Mouse (Mus musculus) layer of hippocampus, adult 8-10 months (tissue): ENCODE measurements around the gene Mrpl20. TPM values are rescaled to one million over a fixed set of nuclear protein-coding genes. Genes with fewer than 3 reads are reported as not detected.
A peak's percentile ranks its signal among the peaks of the same experiment; 100 is the strongest.

Experiments
- DNase-seq, 2 experiments: peaks; one replicate each; pipeline ENCODE4 v3.0.0; 2022; ENCODE audit warnings: low spot score in 2 of 2
- total RNA-seq, 4 experiments: library from RNA; stranded (reverse); gene quantifications; 2 replicates each; pipeline ENCODE4 v1.2.4; 2022

Gene Mrpl20
- total RNA-seq, 4 experiments from 2014 or later: 74.2 to 85.2 (median 78.2) TPM

DNA sequence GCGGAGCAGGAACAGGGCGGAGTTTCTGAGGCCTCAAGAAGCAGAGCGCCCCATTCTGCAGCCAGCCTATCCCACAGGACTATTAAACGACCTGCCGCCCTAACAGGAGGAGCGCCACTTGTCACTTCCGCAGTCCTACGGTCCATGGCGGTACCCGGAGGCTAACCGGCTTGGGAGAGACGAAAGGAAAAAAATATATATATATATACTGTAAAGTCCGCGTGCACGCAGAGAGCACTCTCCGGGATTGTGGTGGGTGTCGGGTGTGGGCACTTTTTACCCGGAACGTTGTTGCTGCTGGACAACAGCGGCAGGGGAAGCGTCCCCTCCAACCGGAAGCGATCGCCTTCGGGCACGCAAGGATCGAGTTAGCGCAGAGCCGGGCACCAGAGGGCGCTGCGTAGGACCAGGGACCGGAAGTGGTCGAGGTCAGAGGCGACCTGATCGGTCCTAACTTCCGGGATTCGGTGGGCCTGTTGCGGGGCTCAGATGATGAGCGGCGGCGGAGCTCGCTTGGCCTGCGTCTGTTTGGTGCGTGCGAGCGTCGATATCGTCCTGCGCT is 28.6 kb downstream of the Mrpl20 start, which contains the start of gene Aurkaip1:
Gene Aurkaip1, plus strand, starts transcription at position 68 of the 562 bp plus-strand sequence.
- DNase-seq: peak; percentile 91 to 95

- DNase-seq: peak in 1 of 2 experiments; percentile 26
These were observed 29.2 kb downstream of the Mrpl20 start for GRCm38 (mm10) chr4:155831831-155832230.

DNA sequence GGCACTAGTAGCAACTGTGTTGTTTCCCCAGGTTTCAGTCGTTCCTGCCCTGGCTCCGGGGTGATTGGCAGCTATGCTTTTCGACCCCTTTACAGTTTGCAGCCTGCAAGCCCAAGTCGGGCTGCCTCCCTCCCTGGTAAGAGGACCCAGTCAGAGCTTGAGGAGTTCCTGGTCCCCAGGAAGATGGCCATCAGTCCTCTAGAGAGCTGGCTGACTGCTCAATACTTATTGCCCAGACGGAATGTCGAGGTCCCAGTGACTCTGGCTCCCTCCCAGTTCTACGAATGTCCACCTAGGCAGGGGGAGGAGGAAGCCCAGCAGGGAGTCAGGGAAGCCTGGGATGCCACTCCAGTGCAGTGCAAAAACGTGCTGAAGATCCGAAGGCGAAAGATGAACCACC is 29.6 kb downstream of the Mrpl20 start:
- no peak for DNase-seq

DNA sequence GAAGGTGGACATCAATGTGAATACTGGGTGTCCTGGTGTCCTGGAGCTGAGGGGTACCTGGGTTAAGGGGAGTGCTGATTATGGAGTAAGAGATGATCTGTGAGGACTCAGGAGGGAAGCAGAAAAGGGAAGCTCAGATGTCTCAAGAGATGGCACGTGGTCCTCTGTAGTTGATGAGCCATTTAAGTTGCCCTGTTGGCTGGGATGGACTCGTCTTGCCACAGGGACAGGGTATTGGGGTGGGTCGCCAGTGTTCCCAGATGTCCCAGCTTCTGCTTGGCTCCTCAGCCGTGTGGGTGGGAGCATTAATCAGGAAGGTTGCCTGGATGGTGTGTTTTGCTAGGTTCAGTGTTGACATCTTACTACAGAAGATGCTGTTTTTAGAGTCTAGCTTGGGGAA is 30.6 kb downstream of the Mrpl20 start:
- no peak for DNase-seq

DNA sequence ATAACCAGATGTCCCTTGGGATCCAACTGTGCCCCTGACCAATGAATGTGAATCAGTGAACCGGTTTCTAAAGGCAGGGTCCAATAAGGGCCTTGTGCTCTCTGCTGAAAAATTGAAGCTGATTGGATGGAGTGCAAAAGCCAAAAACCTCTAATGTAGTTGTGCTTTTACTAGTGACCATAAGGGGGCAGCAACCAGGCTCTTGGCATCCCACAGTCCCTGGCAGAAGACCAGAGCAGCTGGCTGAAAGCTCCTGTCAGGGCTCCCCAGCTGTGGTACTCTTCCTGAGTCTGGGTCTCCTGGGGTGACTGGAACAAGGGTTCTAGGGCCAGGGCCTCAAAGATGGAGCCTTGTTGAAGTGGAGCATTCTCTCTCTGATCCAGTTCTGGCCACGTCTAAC is 31.2 kb downstream of the Mrpl20 start:
- peak; percentile 66 to 70 for DNase-seq

GRCm38 (mm10) chr4:155837404-155838010 is 34.8 kb downstream of the Mrpl20 start:
- DNase-seq: no peak

- DNase-seq: no peak
These were observed 35.8 kb downstream of the Mrpl20 start for GRCm38 (mm10) chr4:155838187-155839153.

DNA sequence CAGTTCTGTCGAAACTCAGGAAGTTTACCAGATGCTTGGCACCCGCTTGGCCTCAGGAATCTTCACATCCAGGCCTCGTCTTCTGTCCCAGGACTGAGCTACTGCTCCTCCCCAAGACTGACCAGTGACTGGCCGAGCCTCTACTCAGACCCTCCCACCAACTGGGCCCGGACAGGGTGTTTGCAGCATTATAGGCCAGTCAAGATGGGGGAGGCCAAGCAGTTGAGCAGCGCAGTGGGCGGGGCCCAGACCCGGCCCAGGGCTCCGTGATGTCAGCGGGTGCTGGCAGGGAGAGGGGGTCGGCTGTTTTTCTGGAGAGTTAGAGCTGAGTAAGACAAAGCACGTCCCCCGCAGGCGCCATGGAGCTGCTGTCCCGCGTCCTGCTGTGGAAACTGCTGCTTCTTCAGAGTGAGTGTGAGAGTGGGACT is 36.8 kb downstream of the Mrpl20 start, which contains the start of gene Mxra8:
Gene Mxra8, plus strand, starts transcription at position 198 of the 428 bp plus-strand sequence.
- DNase-seq: no peak

- no peak for DNase-seq
These were observed 37.7 kb downstream of the Mrpl20 start for GRCm38 (mm10) chr4:155840076-155841002.

DNA sequence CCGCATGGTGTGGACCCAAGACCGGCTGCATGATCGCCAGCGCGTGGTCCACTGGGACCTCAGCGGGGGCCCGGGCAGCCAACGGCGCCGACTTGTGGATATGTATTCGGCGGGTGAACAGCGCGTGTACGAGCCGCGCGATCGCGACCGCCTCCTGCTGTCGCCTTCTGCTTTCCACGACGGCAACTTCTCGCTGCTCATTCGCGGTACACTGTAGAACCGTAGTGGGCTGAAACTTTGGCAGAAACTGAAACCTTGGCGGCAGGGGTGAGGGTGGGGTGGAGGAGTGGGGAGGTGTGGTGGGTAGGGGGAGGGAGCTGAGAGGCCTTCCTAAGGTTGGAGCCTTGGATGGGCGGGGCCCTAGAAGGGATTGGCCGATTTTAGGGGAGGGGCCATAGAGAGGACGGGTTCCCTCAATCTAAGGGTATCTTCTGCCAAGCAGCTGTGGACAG is 38.4 kb downstream of the Mrpl20 start:
- no peak for DNase-seq

- no peak for DNase-seq
These were observed 39.1 kb downstream of the Mrpl20 start for GRCm38 (mm10) chr4:155841651-155842270.

DNA sequence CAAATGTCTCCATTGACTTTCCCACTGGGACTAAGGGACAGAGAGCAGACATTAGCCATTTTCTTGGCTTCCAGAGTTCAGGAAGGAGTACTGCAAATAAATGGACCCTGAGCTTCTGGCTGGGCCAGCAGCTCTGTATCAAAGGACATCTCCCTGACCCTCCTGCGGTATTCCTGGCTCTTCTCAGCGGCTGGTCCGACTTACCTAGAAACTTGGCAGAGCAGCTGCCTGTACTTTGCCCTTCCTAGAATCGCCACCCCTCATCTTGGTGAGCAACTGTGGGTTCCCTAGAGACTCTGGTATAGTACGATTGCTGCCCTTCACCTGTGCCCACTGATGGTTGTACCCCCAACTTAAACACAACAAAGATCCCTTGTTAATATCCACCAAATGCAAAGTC is 40.6 kb downstream of the Mrpl20 start:
- no peak for DNase-seq

- DNase-seq: peak; percentile 80 to 91
These were observed 44.3 kb downstream of the Mrpl20 start, which contains the start of gene Dvl1 for GRCm38 (mm10) chr4:155846871-155847578. Gene Dvl1, plus strand, starts transcription at chr4:155847402.

DNA sequence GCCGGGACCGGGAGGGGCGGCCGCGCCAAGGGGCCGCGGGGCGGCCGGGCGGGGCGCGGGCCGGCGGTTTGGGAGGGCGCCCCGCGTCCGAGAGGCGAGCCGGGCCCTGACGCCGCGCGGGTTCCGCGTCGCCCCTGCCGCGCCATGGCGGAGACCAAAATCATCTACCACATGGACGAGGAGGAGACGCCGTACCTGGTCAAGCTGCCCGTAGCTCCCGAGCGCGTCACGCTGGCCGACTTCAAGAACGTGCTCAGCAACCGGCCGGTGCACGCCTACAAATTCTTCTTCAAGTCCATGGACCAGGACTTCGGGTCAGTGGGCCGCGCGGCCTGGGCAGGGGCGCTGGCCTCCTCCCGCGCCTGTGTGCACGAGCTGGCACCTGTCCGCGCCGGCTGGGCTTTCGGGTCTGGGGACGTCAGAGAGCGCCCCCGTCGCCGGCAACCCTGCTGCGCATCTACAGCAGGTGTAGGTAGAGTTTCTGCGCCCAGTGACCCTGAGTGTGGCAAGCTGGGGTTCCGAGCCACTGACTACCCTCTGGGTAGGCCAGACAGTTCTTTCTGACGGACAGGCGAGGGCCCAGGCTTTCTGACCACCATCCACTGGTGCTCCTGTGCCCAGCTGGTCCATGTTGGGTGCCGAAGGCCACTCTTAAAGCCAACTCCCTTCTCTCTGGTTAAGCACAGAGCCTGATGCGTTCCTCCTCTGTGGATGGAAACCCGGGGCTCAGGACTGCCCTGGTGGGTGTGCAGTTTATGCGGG is 45.1 kb downstream of the Mrpl20 start:
- peak in 1 of 2 experiments; percentile 39 for DNase-seq

DNA sequence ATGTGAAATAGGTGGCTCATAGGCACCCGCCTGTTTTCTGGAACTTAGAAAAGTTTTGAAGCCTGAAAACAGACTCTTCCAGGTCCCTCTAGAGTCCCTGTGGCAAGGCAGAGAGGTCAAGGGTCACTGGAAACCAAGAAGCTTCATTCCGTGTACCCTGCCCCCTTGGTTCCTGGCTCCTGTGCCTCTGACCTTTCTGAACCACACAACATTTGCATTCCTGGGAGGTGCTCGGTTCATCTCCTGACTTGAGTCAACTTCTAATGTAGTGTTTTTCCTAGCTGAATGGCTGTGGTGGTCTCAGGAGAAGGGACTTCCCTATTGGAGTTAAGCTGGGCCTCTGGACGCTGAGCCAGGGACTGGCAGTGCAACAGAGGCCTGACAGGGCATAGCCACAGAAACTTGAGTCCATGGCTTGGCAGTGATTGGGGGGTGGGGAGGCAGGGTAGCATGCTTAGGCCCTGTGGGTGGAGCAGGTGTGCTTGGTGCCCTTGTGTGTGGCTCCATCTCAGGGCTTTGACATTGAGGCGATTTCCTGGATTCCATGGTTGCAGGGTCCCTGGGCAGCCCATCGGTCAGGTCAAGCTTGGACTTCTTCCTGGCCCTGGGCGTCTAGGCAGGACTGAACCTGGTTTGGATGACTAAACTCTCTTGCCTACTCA is 45.9 kb downstream of the Mrpl20 start:
- no peak for DNase-seq

GRCm38 (mm10) chr4:155849391-155849790 is 46.7 kb downstream of the Mrpl20 start:
- DNase-seq: no peak

DNA sequence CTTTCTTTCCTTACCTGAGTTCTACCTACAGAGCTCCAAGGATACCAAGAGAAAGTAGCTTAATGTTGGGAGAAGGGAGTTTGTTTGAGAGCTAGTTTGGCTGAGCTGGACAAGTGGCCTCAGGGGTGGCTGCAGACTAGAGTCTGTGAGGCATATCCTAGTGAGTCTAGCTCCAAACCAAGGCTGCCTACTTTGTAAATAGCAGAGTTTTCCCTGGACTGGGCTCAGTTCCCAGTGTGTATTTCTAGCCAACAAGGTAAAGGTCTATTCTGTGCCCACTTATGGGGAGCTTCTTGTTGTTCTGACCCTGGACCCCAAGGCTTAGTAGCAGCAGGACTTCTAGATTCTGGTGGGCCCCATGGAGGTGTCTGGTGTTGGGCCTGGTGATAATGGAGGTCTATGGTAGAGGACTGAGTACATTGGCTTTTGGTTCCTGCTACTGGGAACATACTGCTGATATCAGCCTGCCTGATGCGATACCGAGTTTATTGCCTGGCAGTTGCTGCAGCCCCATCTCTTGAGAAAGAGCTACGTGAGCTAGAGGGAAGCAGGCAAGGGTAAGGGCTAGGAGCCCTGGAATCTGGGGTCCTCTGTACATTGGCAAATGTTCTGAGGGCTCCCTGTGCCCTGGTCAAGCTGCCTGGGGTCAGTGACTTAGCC is 47.2 kb downstream of the Mrpl20 start:
- DNase-seq: no peak

DNA sequence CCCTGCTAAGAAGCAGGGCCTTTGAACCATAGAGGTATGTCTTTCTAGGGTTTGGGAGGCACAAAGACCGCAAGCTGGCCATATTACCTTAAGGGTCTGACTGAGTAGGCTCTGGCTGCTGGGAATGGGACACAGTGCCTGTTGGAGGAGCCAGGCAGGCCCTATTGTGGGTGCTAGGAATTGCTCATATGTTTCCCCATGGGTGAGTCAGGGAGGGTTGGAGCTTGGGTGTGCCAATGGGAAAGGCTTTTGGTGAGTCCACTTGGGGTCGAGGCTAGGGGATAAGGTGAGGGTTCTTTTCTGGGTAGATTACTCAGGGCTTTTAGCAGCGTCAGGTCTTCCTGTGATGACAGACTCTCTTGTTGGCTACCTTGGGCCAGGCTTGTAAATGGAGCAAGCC is 48.7 kb downstream of the Mrpl20 start:
- no peak for DNase-seq
